Mouse (Mus musculus) hindbrain, embryonic 15.5 days (tissue): ENCODE measurements around the gene Brd2. TPM values are rescaled to one million over a fixed set of nuclear protein-coding genes. Genes with fewer than 3 reads are reported as not detected.

ENCODE experiments used
- ATAC-seq: fragments of 200-750 bp; cut with Nextera tagmentation; 2 replicates; pipeline ENCODE4 v1.8.0; 2017; ENCODE audit warnings: low read depth, moderate number of reproducible peaks, moderate TSS enrichment; ENCODE audit not compliant: low FRiP score
- H3K27ac ChIP-seq: fragments of 300-500 bp; sonication (generic); replicated peaks from 2 replicates; pipeline ENCODE4 v1.5.1; 2015; ENCODE audit warnings: mild to moderate bottlenecking, inconsistent platforms
- H3K27me3 ChIP-seq: fragments of 300-500 bp; sonication (generic); 2 replicates; pipeline ENCODE4 v1.6.1; 2015; ENCODE audit warnings: control low read depth, inconsistent platforms
- H3K36me3 ChIP-seq: fragments of 300-500 bp; sonication (generic); 2 replicates; pipeline ENCODE4 v1.6.1; 2015; ENCODE audit warnings: control low read depth, inconsistent platforms
- H3K4me1 ChIP-seq: fragments of 300-500 bp; sonication (generic); replicated peaks from 2 replicates; pipeline ENCODE4 v1.6.1; 2015; ENCODE audit warnings: control low read depth, inconsistent platforms
- H3K4me2 ChIP-seq: fragments of 300-500 bp; sonication (generic); 2 replicates; pipeline ENCODE4 v1.6.1; 2015; ENCODE audit warnings: moderate library complexity, mild to moderate bottlenecking, inconsistent platforms
- H3K4me3 ChIP-seq: fragments of 300-500 bp; sonication (generic); 2 replicates; pipeline ENCODE4 v1.5.1; 2015; ENCODE audit warnings: mild to moderate bottlenecking, inconsistent platforms
- H3K9ac ChIP-seq: fragments of 300-500 bp; sonication (generic); 2 replicates; pipeline ENCODE4 v1.6.1; 2015; ENCODE audit warnings: inconsistent platforms
- H3K9me3 ChIP-seq: fragments of 300-500 bp; sonication (generic); 2 replicates; pipeline ENCODE4 v1.6.1; 2016; ENCODE audit warnings: control low read depth, inconsistent platforms
- WGBS: fragments of 180-500 bp; shearing (Covaris S2); methylation state at CpG from one replicate; pipeline ENCODE4 v1.1.7; 2015; 5-methylcytosine and 5-hydroxymethylcytosine counted together
- polyA plus RNA-seq: library from polyadenylated mRNA; unstranded; fragments of >200 nt; fragmentation: Nextera tagmentation; extraction: Ambion mirVana; gene quantifications from 2 replicates; pipeline ENCODE4 v1.2.1, GENCODE M21; 2015

The Brd2 gene
- polyA plus RNA-seq, 1 experiment from 2014 or later, result 144 TPM

DNA sequence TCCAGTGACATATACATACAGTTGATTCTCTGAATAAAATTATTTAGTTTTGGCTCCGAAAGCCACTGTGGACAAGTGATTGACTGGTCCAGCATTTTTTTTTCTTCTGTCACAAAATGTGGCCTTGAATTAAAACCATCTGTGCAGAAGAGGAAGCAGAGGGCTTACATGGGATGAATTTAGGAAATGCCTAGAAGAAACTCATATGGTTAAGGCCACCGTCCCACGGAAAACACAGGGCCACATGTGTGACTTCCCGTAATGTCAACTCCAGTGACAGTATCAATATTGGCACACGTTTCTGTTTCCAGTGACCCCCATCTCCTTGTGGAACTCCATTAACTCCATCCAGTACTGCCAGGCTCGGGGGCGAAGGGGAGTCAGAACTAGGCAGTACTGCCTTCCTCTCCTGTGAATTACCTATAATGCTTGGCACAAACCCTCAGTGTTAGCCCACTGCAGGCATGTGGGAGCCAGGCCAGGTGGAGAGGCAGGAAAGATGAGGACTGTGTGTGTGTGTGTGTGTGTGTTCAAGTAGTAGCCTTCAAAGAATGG is 20.1 kb upstream of the Brd2 start:
- Histone ChIP-seq H3K9ac (no peak overlapping the region), H3K4me1 (peaks cover 13% of the 10 kb centered on the region), H3K36me3 (no peaks in the 10 kb centered on the region), H3K27me3 (peaks cover 38% of the 10 kb centered on the region), H3K4me2 (no peak overlapping the region), H3K4me3 (no peak overlapping the region), H3K9me3 (no peaks in the 10 kb centered on the region), H3K27ac (no peak overlapping the region)
- WGBS, result 91% methylated on average over 7 of the region's 7 CpGs
- no peak for ATAC-seq

DNA sequence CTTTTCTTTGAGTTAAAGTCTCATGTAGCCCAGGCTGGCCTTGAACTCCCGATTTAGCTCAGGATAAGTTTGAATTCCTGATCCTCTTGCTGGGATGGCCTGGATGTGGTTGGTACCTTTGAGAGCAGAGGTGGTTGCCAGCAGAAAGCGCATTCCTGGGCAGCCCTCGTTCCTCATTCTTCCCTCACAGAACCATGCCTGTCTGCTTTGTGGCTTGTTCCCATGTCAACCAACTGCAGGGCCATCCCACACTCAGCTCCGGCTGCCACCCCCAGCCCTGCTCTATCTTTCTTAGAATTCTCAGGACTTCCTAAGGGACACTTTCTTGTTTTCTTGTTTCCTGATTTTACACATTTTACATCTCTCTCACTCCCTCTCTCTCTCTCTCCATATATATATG is 19.0 kb upstream of the Brd2 start:
- H3K27ac ChIP-seq, result no peak overlapping the region
- H3K4me3 ChIP-seq, result no peak overlapping the region
- H3K4me2 ChIP-seq, result no peak overlapping the region
- WGBS, result 40% methylated on average over 4 of the region's 4 CpGs
- H3K27me3 ChIP-seq, result peaks cover 48% of the 10 kb centered on the region
- ATAC-seq, result no peak
- H3K9ac ChIP-seq, result no peak overlapping the region
- no peaks in the 10 kb centered on the region for H3K9me3 ChIP-seq
- H3K4me1 ChIP-seq, result peaks cover 13% of the 10 kb centered on the region
- H3K36me3 ChIP-seq, result no peaks in the 10 kb centered on the region

DNA sequence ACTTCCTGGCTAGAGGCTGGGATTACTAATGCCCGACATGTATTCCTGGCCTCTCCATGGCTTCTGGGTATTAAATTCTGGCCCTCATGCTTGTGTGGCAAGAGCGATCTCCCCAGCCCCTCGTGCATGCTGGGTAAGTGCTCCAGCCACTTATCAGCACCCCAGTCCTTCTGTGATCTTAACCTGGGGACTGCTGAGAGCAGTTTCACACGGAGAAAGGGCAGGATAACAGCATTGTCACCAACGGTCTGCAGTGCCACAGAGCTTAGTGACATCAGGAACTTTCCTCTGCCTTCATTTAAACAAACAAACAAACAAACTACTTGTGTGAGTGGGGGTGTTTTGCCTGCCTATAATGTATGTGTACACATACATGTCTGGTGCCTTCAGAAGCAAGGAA is 17.8 kb upstream of the Brd2 start:
- Histone ChIP-seq H3K36me3 (no peaks in the 10 kb centered on the region), H3K27ac (no peak overlapping the region), H3K4me1 (peaks cover 17% of the 10 kb centered on the region), H3K4me2 (no peak overlapping the region), H3K9me3 (no peaks in the 10 kb centered on the region), H3K4me3 (no peak overlapping the region), H3K9ac (no peak overlapping the region), H3K27me3 (peaks cover 48% of the 10 kb centered on the region)
- 20% methylated on average over 5 of the region's 5 CpGs for WGBS
- no peak for ATAC-seq

DNA sequence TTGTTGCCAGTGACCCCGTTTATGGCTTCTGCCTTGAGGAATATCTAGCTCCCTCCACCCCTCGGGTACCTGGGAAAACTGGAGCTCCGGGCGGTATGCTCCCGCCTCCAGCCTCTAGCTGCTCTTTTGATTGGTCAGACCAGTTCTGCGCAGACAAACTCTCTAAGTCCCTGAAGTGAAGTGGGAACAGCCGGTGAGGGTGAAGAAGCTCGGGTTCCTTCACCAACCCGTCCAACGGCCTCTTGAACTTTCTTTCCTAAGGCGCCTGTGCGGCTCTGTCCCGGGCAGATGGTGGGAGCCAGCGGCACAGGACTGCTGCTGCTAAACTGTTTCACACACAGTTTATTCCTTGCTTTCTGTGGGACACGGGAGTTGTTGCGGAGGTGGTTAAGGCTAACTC is 17.0 kb upstream of the Brd2 start:
- Histone ChIP-seq H3K9me3 (no peaks in the 10 kb centered on the region), H3K4me3 (peak overlapping the region; percentile 24), H3K36me3 (no peaks in the 10 kb centered on the region), H3K4me2 (peak overlapping the region; percentile 58), H3K27me3 (peaks cover 48% of the 10 kb centered on the region), H3K4me1 (peaks cover 17% of the 10 kb centered on the region), H3K9ac (no peak overlapping the region), H3K27ac (no peak overlapping the region)
- ATAC-seq, result no peak
- WGBS, result 2% methylated on average over 16 of the region's 16 CpGs

DNA sequence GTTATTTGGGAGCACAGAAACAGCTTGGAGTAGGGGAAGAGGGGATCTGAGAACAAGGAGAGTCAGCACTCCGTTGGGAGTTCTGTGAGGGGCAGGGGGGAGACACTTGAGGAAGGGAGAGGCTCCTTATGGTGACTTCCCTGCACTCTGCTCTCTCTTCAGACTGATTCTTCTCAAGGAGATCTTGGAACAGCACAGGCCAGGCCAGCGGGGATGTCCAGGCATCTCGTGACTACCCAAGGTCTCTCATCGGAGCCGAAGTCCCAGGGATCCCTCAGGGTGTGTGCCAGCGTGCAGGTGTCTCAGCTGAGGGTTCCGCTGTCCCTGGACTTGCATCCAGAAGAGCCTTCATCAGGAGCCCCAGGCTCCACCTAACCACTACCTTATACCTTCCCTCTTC is 16.2 kb upstream of the Brd2 start:
- peaks cover 17% of the 10 kb centered on the region for H3K4me1 ChIP-seq

DNA sequence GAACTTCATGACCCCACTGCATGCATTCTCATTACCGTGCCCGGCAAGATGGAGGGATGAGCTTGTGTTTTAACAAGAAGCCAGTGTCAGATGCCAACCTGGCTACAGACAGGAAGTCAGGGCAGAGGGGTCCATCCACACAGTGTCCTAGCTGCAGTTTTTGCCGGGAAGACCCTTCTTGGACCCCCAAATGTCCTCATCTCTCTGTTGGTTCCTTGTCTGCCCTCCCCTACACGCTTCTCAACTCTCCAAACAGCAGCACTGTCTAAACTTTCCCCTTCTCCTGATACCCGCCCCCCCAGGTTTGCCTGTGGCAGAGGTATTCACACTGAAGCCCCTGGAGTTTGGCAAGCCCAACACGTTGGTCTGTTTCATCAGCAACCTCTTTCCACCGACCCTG is 15.2 kb upstream of the Brd2 start:
- Histone ChIP-seq H3K27ac (no peak overlapping the region), H3K4me3 (no peak overlapping the region), H3K9ac (no peak overlapping the region), H3K36me3 (no peaks in the 10 kb centered on the region), H3K9me3 (no peaks in the 10 kb centered on the region), H3K4me2 (no peak overlapping the region), H3K4me1 (peaks cover 17% of the 10 kb centered on the region), H3K27me3 (peaks cover 48% of the 10 kb centered on the region)
- WGBS, result 68% methylated on average over 7 of the region's 7 CpGs
- no peak for ATAC-seq

More for the DNA sequence above, 16.2 kb upstream of the Brd2 start:
- 0 out of 2 replicates have a peak overlapping the region, but pooled peaks have one; percentile 24 for H3K4me3 ChIP-seq
- WGBS, result 85% methylated on average over 7 of the region's 7 CpGs
- H3K36me3 ChIP-seq, result no peaks in the 10 kb centered on the region
- peaks cover 48% of the 10 kb centered on the region for H3K27me3 ChIP-seq
- H3K9me3 ChIP-seq, result no peaks in the 10 kb centered on the region
- no peak overlapping the region for H3K9ac ChIP-seq
- no peak overlapping the region; the same call in 1 of the 2 replicates for H3K4me2 ChIP-seq
- no peak overlapping the region for H3K27ac ChIP-seq
- no peak for ATAC-seq

DNA sequence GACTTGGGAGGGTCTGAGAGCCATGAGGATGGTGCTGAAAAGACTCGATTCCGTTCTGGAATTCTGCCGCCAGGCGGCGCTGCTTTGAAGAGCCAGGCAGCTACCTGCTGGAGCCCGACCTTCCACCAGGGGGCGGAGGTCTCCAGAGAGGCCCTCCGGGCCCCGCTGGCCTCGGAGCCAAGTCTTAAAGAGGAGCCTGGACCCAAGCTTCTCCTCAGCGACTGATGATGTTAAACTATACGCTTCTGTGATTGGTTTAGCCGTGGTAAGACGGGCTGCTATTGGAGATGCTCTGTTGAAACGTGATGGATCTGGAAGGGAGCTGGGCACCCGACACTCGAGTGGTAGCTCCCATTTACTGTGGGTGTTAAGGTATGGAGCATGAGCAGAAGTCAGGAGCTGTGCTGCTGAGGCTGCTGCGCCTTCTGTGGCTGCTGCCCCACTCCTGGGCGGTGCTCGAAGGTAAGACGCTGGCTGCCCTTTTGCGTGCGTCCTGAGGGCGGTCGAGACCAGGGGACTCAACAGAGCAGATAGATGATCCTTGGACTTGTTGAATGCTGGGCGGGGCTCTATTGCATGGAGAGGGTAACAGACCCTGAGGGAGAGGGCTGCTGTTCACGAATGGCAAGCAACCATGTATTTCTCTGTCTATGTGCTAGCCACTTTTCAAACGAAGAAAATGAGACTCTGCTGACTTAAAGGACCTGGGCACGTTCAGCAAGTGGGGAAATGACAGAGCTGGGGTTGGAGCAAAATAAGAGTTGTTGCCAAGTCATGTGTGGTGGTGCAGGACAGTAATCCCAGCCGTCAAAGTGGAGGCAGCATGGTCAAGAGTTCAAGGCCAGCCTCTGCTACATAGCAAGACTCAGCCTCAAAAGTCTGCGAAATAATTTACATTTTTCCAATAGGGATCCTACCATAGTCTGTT is 13.1 kb upstream of the Brd2 start:
- H3K4me3 ChIP-seq, result peak overlapping the region; percentile 39
- ATAC-seq, result peak; percentile 97
- peaks cover 17% of the 10 kb centered on the region for H3K4me1 ChIP-seq
- WGBS, result 6% methylated on average over 31 of the region's 31 CpGs
- no peaks in the 10 kb centered on the region for H3K36me3 ChIP-seq
- peaks cover 39% of the 10 kb centered on the region for H3K27me3 ChIP-seq
- H3K9me3 ChIP-seq, result no peaks in the 10 kb centered on the region
- peak overlapping the region; percentile 30; the same call in 1 of the 2 replicates for H3K9ac ChIP-seq
- H3K27ac ChIP-seq, result no peak overlapping the region
- peak overlapping the region; percentile 67 for H3K4me2 ChIP-seq

DNA sequence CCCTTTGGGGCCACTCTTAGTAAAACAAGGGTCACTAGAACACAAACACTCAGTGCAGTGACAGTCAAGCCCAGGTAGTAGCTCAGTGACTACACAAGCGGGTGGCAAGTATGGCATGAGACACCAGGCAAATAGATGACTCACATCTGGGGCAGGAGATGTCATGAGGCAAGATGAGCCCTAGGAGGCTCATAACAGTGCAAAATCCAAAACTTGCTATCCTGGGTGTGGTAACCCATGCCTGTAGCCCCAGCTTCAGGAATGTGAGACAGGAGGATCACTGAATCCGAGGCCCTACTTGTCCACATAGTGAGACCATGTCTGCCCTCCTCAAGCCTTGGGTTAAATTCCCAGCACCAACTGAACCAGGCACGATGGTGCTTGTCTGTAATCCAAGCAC is 12.0 kb upstream of the Brd2 start:
- Histone ChIP-seq H3K4me3 (no peak overlapping the region), H3K27ac (no peak overlapping the region), H3K4me2 (no peak overlapping the region), H3K36me3 (no peaks in the 10 kb centered on the region), H3K9me3 (no peaks in the 10 kb centered on the region), H3K9ac (no peak overlapping the region), H3K4me1 (peaks cover 9% of the 10 kb centered on the region), H3K27me3 (peaks cover 30% of the 10 kb centered on the region)
- 85% methylated on average over 3 of the region's 3 CpGs for WGBS
- no peak for ATAC-seq

DNA sequence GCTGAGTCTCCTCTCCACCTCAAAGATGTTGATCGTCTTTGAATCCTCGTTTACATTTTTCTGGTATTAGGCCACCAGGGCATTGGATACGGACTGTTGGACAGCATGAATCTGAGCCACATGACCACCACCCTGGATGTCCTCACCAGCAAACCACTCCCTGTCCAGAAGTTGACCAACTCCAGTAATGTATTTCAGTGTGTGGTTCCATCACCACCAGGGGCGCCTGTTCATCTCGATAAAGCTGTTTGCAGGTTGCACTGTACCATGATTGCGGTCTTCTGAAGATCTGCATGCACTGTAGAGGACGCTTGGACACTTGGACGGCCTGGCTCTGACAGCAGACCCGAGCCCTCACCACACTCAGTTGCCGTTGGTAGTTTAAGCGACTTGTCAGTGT is 10.9 kb upstream of the Brd2 start:
- Histone ChIP-seq H3K4me1 (peaks cover 15% of the 10 kb centered on the region), H3K27me3 (peaks cover 18% of the 10 kb centered on the region), H3K9me3 (no peaks in the 10 kb centered on the region), H3K9ac (no peak overlapping the region), H3K4me2 (no peak overlapping the region), H3K4me3 (no peak overlapping the region), H3K27ac (no peak overlapping the region), H3K36me3 (no peaks in the 10 kb centered on the region)
- no peak for ATAC-seq
- WGBS, result 85% methylated on average over 11 of the region's 11 CpGs

DNA sequence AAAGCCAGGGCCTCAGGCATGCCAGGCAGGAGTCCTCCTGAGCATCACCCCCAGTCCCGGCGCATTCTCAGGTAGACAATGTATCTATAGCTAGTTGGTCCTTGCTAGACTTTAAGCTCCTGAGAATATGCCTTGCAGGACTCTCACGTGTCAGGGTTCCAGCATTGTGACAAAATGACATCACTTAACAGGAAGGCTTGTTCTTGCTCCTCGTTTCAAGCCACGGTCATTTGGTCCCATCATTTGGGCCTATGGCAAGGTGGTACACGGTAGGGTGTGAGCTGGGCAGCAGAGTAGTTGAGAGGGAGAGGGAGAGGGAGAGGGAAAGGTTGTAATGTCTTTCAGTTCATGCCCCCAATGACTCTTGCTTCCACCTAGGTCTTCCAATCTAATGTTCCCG is 9.5 kb upstream of the Brd2 start:
- H3K4me1 ChIP-seq, result peaks cover 19% of the 10 kb centered on the region
- no peak overlapping the region for H3K27ac ChIP-seq
- H3K27me3 ChIP-seq, result 0 out of 2 replicates have a peak, but pooled peaks cover 5% of the 10 kb centered on the region
- no peak overlapping the region for H3K9ac ChIP-seq
- no peak for ATAC-seq
- no peaks in the 10 kb centered on the region for H3K36me3 ChIP-seq
- WGBS, result 75% methylated on average over 7 of the region's 7 CpGs
- H3K4me3 ChIP-seq, result no peak overlapping the region
- no peak overlapping the region for H3K4me2 ChIP-seq
- no peaks in the 10 kb centered on the region for H3K9me3 ChIP-seq

DNA sequence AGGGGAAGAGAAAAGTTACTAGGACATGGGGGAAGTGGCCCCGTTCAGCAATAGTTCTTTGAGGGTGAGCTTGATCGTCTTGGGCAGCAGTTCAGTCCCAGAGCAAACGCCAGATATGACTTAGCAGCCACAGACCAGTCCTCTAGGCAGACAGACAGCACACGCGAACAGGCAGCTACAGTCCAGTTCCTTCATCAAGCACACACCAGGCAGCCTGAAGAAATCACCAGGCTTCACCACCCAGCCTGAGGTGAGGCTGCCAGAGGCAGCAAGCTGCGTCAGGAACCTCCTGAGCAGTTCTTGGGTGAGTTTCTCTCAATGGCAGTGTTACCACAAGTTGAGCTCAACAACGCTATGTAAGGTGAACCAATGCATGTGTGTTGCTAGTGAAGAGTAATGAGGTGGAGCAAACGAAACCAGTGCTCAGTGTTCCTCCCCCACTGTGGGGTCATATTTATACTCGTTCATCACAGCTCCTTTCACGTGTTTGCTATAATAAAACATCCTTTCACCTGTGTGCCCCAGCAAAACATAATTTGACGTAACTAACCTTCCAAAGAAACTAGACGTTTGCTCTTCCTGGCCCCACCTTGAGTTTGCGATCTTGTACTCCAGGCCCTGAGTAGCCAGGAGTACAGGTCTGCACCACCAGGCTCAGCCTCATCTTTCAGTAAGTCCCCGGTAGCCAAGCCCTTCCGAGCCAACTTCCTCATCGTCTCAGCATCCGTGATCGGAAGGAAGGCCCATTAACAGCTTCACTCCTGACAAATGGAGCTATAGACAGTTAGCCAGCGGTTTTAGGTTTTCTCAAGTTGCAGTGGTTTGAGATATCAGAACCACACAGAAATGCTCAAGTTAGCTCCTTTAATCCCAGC is 7.9 kb upstream of the Brd2 start:
- WGBS, result 82% methylated on average over 19 of the region's 19 CpGs
- Histone ChIP-seq H3K27me3 (no peaks in the 10 kb centered on the region), H3K4me3 (no peak overlapping the region), H3K9ac (no peak overlapping the region), H3K4me2 (no peak overlapping the region), H3K9me3 (no peaks in the 10 kb centered on the region), H3K4me1 (peaks cover 19% of the 10 kb centered on the region), H3K36me3 (no peaks in the 10 kb centered on the region), H3K27ac (no peak overlapping the region)
- ATAC-seq, result no peak
